Mouse (Mus musculus) heart, embryonic 15.5 days (tissue): ENCODE results near the gene Tubgcp3. TPM values are rescaled to one million over a fixed set of nuclear protein-coding genes. Genes with fewer than 3 reads are reported as not detected.
A peak's percentile ranks its signal among the peaks of the same experiment; 100 is the strongest.

Experiments
- ATAC-seq: fragments of 200-750 bp; cut with Nextera tagmentation; replicated peaks from 2 replicates; pipeline ENCODE4 v1.8.0; 2017; ENCODE audit warnings: low read depth, moderate TSS enrichment; ENCODE audit not compliant: insufficient number of reproducible peaks, insufficient read depth, low FRiP score
- H3K27ac ChIP-seq: fragments of 300-500 bp; sonication (generic); 2 replicates; pipeline ENCODE4 v1.5.1; 2015; ENCODE audit warnings: mild to moderate bottlenecking, inconsistent platforms
- H3K27me3 ChIP-seq: fragments of 300-500 bp; sonication (generic); 2 replicates; pipeline ENCODE4 v1.6.1; 2015; ENCODE audit warnings: inconsistent platforms
- H3K36me3 ChIP-seq: fragments of 300-500 bp; sonication (generic); 2 replicates; pipeline ENCODE4 v1.6.1; 2015; ENCODE audit warnings: mild to moderate bottlenecking, inconsistent platforms
- H3K4me1 ChIP-seq: fragments of 300-500 bp; sonication (generic); replicated peaks from 2 replicates; pipeline ENCODE4 v1.6.1; 2015; ENCODE audit warnings: inconsistent platforms
- H3K4me2 ChIP-seq: fragments of 300-500 bp; sonication (generic); 2 replicates; pipeline ENCODE4 v1.6.1; 2015; ENCODE audit warnings: inconsistent platforms, mild to moderate bottlenecking, moderate library complexity
- H3K4me3 ChIP-seq: fragments of 300-500 bp; sonication (generic); 2 replicates; pipeline ENCODE4 v1.5.1; 2015; ENCODE audit warnings: mild to moderate bottlenecking, inconsistent platforms
- H3K9ac ChIP-seq: fragments of 300-500 bp; sonication (generic); 2 replicates; pipeline ENCODE4 v1.6.1; 2015; ENCODE audit warnings: mild to moderate bottlenecking, inconsistent platforms
- H3K9me3 ChIP-seq: fragments of 300-500 bp; sonication (generic); replicated peaks from 2 replicates; pipeline ENCODE4 v1.6.1; 2016; ENCODE audit warnings: inconsistent platforms
- WGBS: fragments of 180-500 bp; shearing (Covaris S2); methylation state at CpG from one replicate; pipeline ENCODE4 v1.1.7; 2015; ENCODE audit warnings: mixed read lengths; 5-methylcytosine and 5-hydroxymethylcytosine counted together
- polyA plus RNA-seq: library from polyadenylated mRNA; unstranded; fragments of >200 nt; fragmentation: Nextera tagmentation; extraction: Ambion mirVana; gene quantifications from 2 replicates; pipeline ENCODE4 v1.2.1, GENCODE M21; 2015

Tubgcp3 gene
- polyA plus RNA-seq, result 21.9 and 27.9 TPM in 2 replicates

DNA sequence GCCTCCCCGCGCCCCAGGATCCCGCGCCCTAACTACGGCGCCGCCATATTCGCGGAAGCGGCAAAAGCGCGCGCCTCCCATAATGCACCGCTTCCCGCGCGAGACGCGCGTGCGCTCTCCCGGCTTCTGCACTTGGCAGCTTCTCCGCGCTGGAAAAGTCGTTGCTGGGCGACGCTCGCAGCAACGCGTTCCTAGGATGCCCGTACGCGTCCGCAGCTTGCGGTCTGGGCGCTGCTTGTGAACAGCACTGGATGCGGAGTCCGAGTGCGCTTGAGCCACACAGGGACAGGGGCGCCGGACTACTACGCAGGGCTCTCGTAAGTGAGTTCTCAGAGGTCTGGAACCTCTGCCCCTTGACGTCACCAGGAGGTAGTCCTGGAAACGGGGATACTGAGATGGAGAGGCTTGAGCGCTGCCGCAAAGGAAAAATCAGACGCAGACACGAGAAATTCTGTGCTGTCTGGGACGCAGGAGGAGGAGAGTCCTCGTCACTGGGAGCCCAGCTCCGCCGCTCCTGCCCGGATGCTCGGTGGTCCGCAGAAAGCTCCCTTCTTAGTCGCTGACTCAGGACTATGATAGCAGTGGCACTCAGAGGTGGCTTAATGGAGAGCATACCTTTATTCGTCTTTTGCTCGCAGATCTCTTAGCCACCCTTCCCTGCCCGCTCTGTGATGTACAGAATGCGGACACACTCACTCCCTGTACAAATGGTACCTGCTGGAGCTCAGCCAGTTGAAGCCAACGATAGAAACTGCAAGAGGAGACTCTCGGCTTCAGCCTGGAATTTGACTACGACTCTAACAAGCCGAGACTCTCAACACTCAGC lies at the start of gene Tubgcp3:
TSS of gene Tubgcp3 (minus strand) at position 193 of the 826 bp plus-strand sequence.
- WGBS, result 1% methylated on average over 65 of the region's 65 CpGs
- peak within 1 kb of the TSS; percentile 65 for H3K27ac ChIP-seq
- no peaks in the 10 kb centered on the region for H3K9me3 ChIP-seq
- peak; percentile 91 for ATAC-seq
- H3K4me3 ChIP-seq, result peak within 1 kb of the TSS; percentile 93
- H3K36me3 ChIP-seq, result no peaks in the 10 kb centered on the region
- H3K4me2 ChIP-seq, result peak within 1 kb of the TSS; percentile 89
- peaks cover 20% of the 10 kb centered on the region for H3K4me1 ChIP-seq
- peak within 1 kb of the TSS; percentile 89 for H3K9ac ChIP-seq
- peaks cover 35% of the 10 kb centered on the region for H3K27me3 ChIP-seq

- no peak for ATAC-seq
- no peaks in the 10 kb centered on the region for H3K9me3 ChIP-seq
- no peaks in the 10 kb centered on the region for H3K36me3 ChIP-seq
- WGBS, result 63% methylated on average over 9 of the region's 9 CpGs
- no peak overlapping the region for H3K27ac ChIP-seq
- no peaks in the 10 kb centered on the region for H3K27me3 ChIP-seq
- no peak overlapping the region for H3K4me2 ChIP-seq
- no peaks in the 10 kb centered on the region for H3K4me1 ChIP-seq
- no peak overlapping the region for H3K4me3 ChIP-seq
- no peak overlapping the region for H3K9ac ChIP-seq
These were observed 47.0 kb upstream of the Tubgcp3 start for GRCm38 (mm10) chr8:12719091-12719490.

DNA sequence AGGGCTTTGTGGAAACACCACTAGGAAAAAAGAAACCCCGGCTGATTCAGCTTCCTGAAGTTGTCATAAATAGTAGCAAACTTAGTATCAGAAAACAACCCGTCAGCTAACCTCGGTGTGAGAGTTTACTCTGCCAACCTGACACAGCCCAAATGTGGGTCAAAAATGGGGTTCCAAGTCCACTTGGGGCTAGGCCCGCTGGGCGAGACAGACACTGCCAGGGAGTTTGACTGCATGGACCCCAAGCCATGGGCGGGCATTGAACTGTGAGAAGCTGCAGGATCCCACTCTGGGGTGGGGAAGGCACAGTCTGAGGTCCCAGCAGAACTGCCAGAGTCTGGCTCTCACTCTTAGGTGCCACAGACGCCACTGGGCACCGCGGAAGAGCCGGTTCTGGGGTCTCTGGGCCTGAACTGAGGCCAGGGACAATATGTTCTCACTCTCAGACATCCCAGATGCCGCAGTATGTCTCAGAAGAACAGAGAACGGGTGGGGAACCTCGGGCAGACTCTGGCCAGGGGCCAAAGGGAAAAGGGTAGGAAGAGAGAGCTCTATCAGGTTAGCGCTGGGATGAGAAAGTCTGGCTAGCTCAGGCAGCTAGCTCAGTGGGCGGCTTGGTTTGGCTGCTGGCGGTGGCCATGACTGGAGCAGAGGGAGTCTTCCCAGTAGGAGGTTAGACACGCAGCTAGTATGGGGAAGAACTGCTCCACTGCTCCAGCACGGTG lies 44.0 kb upstream of the Tubgcp3 start:
- Histone ChIP-seq H3K4me1 (no peaks in the 10 kb centered on the region), H3K9ac (no peak overlapping the region), H3K27me3 (no peaks in the 10 kb centered on the region), H3K4me3 (no peak overlapping the region), H3K36me3 (no peaks in the 10 kb centered on the region), H3K9me3 (no peaks in the 10 kb centered on the region), H3K27ac (no peak overlapping the region), H3K4me2 (no peak overlapping the region)
- no peak for ATAC-seq
- 79% methylated on average over 18 of the region's 18 CpGs for WGBS

DNA sequence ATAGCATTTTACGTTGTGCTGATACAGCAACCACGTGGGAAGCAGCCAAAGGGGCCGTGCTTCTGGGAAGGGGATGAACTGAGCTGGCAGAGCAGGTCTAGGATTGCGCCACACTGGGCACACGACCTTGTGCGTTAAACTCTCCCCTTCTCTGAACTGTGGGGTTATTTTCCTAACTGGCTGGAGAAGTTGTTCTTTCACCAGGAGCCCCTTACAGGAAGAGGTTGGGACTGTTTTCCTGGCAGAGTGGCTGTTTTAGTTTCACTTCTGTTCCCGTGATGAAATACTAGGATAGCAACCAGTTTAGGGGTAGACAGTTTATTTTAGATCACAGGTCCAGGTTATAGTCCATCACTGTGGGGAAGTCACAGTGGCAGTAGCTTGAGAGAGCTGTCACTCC lies 39.6 kb upstream of the Tubgcp3 start:
- ATAC-seq, result no peak
- no peak overlapping the region for H3K4me2 ChIP-seq
- no peak overlapping the region for H3K9ac ChIP-seq
- H3K27ac ChIP-seq, result no peak overlapping the region
- no peaks in the 10 kb centered on the region for H3K27me3 ChIP-seq
- no peak overlapping the region for H3K4me3 ChIP-seq
- no peaks in the 10 kb centered on the region for H3K36me3 ChIP-seq
- H3K9me3 ChIP-seq, result no peaks in the 10 kb centered on the region
- 68% methylated on average over 7 of the region's 7 CpGs for WGBS
- no peaks in the 10 kb centered on the region for H3K4me1 ChIP-seq

DNA sequence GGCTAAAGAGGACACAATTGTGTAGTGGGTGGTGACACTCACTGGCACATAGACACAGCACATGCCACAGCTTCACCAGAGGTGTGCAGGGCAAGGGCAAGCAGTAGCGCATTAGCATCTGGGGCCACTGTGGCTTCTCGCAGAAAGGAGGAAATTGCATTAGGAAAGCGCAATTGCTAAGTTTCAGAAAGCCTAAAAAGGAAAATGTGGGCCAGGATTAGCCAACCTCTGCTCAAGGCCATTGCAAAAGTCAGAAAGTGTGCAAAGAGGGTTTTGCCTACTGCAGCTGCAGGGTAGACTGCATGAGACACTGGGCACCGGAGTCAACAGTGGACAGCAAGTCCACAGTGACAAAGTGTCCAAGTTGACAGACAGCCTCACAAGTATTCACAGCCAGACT lies 31.5 kb upstream of the Tubgcp3 start:
- Histone ChIP-seq H3K27ac (no peak overlapping the region), H3K36me3 (no peaks in the 10 kb centered on the region), H3K9me3 (no peaks in the 10 kb centered on the region), H3K4me1 (no peaks in the 10 kb centered on the region), H3K4me2 (no peak overlapping the region), H3K4me3 (no peak overlapping the region), H3K9ac (no peak overlapping the region), H3K27me3 (peaks cover 5% of the 10 kb centered on the region)
- no peak for ATAC-seq
- WGBS, result 79% methylated on average over 4 of the region's 4 CpGs

DNA sequence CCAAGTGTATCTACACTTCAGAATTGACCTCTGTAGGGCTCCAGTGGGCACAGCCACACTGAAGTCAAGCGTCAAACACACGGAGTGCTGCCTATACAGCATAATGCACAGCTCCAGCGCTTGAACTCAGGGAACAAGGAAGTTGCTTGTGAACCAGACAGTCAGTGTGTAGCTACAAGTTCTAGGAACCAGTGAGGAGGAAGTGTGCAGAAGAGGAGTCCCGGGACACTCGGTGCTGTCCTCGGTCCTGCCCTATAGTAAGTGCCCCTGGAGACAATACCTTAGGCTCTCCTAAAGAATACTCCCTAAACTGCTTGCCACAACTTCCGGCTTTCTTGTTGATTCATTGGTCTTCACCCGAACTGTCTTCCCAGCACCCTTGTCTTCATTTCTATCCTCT lies 30.2 kb upstream of the Tubgcp3 start:
- no peaks in the 10 kb centered on the region for H3K4me1 ChIP-seq
- H3K36me3 ChIP-seq, result no peaks in the 10 kb centered on the region
- no peak for ATAC-seq
- H3K27ac ChIP-seq, result no peak overlapping the region
- no peak overlapping the region for H3K4me3 ChIP-seq
- peaks cover 5% of the 10 kb centered on the region for H3K27me3 ChIP-seq
- no peaks in the 10 kb centered on the region for H3K9me3 ChIP-seq
- WGBS, result 38% methylated on average over 8 of the region's 8 CpGs
- H3K4me2 ChIP-seq, result no peak overlapping the region
- H3K9ac ChIP-seq, result no peak overlapping the region

- 23% methylated on average over 3 of the region's 3 CpGs for WGBS
- H3K27me3 ChIP-seq, result peaks cover 5% of the 10 kb centered on the region
These were observed 26.7 kb upstream of the Tubgcp3 start for GRCm38 (mm10) chr8:12698660-12699277.

DNA sequence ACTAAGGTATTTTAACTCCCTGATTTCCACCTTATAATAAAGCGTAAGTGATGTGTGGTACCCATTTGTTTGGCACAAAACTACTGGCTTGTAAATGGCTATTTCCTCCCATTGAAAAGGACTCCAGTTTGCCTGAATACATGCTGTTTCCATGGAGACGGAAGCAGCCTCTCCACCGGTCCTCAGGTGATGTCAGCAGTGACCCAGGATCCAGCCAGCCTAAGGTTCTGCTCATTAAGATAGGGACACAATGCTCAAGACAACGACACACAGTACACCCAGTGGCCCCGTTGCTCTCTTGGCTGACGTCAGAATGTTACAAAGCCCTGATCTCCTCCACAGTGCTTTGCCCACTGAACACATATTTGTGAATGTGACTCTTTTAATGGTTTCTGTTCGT lies 16.8 kb upstream of the Tubgcp3 start:
- no peak overlapping the region for H3K9ac ChIP-seq
- no peaks in the 10 kb centered on the region for H3K4me1 ChIP-seq
- no peak overlapping the region for H3K4me3 ChIP-seq
- H3K4me2 ChIP-seq, result no peak overlapping the region
- H3K27ac ChIP-seq, result no peak overlapping the region
- no peak for ATAC-seq
- no peaks in the 10 kb centered on the region for H3K9me3 ChIP-seq
- 0 out of 2 replicates have a peak, but pooled peaks cover 7% of the 10 kb centered on the region for H3K27me3 ChIP-seq
- 61% methylated on average over 7 of the region's 7 CpGs for WGBS
- H3K36me3 ChIP-seq, result no peaks in the 10 kb centered on the region

More at GRCm38 (mm10) chr8:12698660-12699277, 26.7 kb upstream of the Tubgcp3 start:
- no peaks in the 10 kb centered on the region for H3K4me1 ChIP-seq
- H3K27ac ChIP-seq, result no peak overlapping the region
- ATAC-seq, result no peak
- H3K4me2 ChIP-seq, result no peak overlapping the region
- no peak overlapping the region for H3K4me3 ChIP-seq
- no peaks in the 10 kb centered on the region for H3K9me3 ChIP-seq
- H3K36me3 ChIP-seq, result no peaks in the 10 kb centered on the region
- no peak overlapping the region for H3K9ac ChIP-seq

- no peak overlapping the region for H3K9ac ChIP-seq
- no peak overlapping the region for H3K4me2 ChIP-seq
- peaks cover 51% of the 10 kb centered on the region for H3K27me3 ChIP-seq
- no peak overlapping the region for H3K27ac ChIP-seq
- H3K4me3 ChIP-seq, result no peak overlapping the region
- no peaks in the 10 kb centered on the region for H3K9me3 ChIP-seq
- 3% methylated on average over 7 of the region's 7 CpGs for WGBS
- H3K36me3 ChIP-seq, result no peaks in the 10 kb centered on the region
- peaks cover 5% of the 10 kb centered on the region for H3K4me1 ChIP-seq
- ATAC-seq, result no peak
These were observed 5.5 kb upstream of the Tubgcp3 start for GRCm38 (mm10) chr8:12677529-12677928.

GRCm38 (mm10) chr8:12671473-12672055 lies 484 bp downstream of the Tubgcp3 start:
- H3K4me2 ChIP-seq, result peak overlapping the region; percentile 89
- H3K4me3 ChIP-seq, result peak overlapping the region; percentile 93
- under 1% methylated on average over 38 of the region's 38 CpGs for WGBS
- peaks cover 20% of the 10 kb centered on the region for H3K4me1 ChIP-seq
- peak overlapping the region; percentile 89 for H3K9ac ChIP-seq
- H3K27me3 ChIP-seq, result peaks cover 29% of the 10 kb centered on the region
- H3K27ac ChIP-seq, result peak overlapping the region; percentile 65
- no peak; the same call in 1 of the 2 replicates for ATAC-seq
- no peaks in the 10 kb centered on the region for H3K9me3 ChIP-seq
- H3K36me3 ChIP-seq, result no peaks in the 10 kb centered on the region

GRCm38 (mm10) chr8:12670965-12671364 lies 1.1 kb downstream of the Tubgcp3 start:
- no peak overlapping the region for H3K27ac ChIP-seq
- H3K27me3 ChIP-seq, result peaks cover 23% of the 10 kb centered on the region
- H3K9ac ChIP-seq, result no peak overlapping the region
- peaks cover 20% of the 10 kb centered on the region for H3K4me1 ChIP-seq
- peak overlapping the region; percentile 89 for H3K4me2 ChIP-seq
- H3K36me3 ChIP-seq, result no peaks in the 10 kb centered on the region
- ATAC-seq, result no peak
- no peaks in the 10 kb centered on the region for H3K9me3 ChIP-seq
- peak overlapping the region; percentile 93 for H3K4me3 ChIP-seq
- 27% methylated on average over 6 of the region's 6 CpGs for WGBS
